Mouse (Mus musculus) heart, embryonic 10.5 days (tissue): ENCODE results near the gene Fbxo34. TPM values are rescaled to one million over a fixed set of nuclear protein-coding genes. Genes with fewer than 3 reads are reported as not detected.

ENCODE experiments used
- DNase-seq: peaks from one replicate; pipeline ENCODE4 v3.0.0-alpha.2; 2017; ENCODE audit warnings: low spot score
- H3K27ac ChIP-seq: fragments of 300-500 bp; sonication (generic); 2 replicates; pipeline ENCODE4 v1.5.1; 2016; ENCODE audit warnings: mild to moderate bottlenecking
- H3K27me3 ChIP-seq: fragments of 300-500 bp; sonication (generic); 2 replicates; pipeline ENCODE4 v1.6.1; 2016; ENCODE audit warnings: mild to moderate bottlenecking; ENCODE audit not compliant: poor library complexity, insufficient read depth, severe bottlenecking
- H3K36me3 ChIP-seq: fragments of 300-500 bp; sonication (generic); 2 replicates; pipeline ENCODE4 v1.6.1; 2016; ENCODE audit warnings: mild to moderate bottlenecking, moderate library complexity
- H3K4me1 ChIP-seq: fragments of 300-500 bp; sonication (generic); 2 replicates; pipeline ENCODE4 v1.6.1; 2016; ENCODE audit warnings: mild to moderate bottlenecking
- H3K4me3 ChIP-seq: fragments of 300-500 bp; sonication (generic); 2 replicates; pipeline ENCODE4 v1.5.1; 2016; ENCODE audit warnings: mild to moderate bottlenecking, moderate library complexity
- H3K9me3 ChIP-seq: fragments of 300-500 bp; sonication (generic); 2 replicates; pipeline ENCODE4 v1.6.1; 2016; ENCODE audit warnings: mild to moderate bottlenecking, moderate library complexity
- WGBS: fragments of 180-500 bp; shearing (Covaris S2); methylation state at CpG from one replicate; pipeline ENCODE4 v1.1.7; 2016; 5-methylcytosine and 5-hydroxymethylcytosine counted together
- polyA plus RNA-seq: library from polyadenylated mRNA; unstranded; fragments of >200 nt; fragmentation: Nextera tagmentation; extraction: Ambion mirVana; gene quantifications from 2 replicates; pipeline ENCODE4 v1.2.1, GENCODE M21; 2016

Gene Fbxo34
- polyA plus RNA-seq, 1 experiment from 2014 or later, result 21.8 TPM

DNA sequence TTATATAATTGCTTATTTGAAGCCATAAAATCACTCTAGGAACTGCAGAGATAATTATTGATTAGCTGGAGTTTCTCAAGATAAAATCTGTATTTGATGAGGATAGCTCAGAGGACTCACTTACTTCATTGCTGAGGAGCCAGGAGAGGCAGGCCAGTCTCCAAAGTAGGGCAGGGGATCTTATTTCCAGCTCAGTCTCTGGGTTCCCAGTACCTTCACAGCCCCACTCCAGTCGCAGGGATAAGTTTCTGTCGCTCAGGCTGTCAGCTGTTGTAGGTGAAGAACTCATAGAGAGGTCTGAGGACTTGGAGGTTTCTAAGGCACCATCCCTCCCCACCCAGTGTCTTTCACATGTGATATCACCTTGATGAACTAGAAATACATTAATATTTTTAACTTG is 27.5 kb downstream of the Fbxo34 start:
- Histone ChIP-seq H3K4me1 (peaks cover 24% of the 10 kb centered on the region), H3K36me3 (0 out of 2 replicates have a peak, but pooled peaks cover 3% of the 10 kb centered on the region), H3K4me3 (no peak overlapping the region), H3K9me3 (no peaks in the 10 kb centered on the region), H3K27me3 (no peaks in the 10 kb centered on the region), H3K27ac (no peak overlapping the region)
- DNase-seq, result no peak
- WGBS, result 48% methylated on average over 2 of the region's 2 CpGs

DNA sequence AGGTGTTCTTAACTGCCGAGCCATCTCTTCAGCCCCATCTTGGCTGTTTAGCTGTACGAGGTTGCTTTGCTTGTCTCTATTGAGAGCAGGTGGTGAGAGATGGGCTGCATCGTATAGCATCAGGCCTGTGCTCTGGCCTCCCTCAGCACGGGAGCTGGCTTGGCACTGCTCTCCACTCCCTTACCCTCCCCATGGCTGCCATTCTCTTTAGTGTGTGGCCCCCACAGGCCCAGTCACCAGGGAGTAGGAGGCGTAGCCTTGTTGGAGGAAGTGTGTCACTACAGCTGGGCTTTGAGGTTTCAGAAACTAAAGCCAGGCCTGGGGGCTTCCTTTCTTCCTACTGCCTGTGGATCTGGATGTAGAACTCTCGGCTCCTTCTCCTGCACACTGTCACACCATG is 32.0 kb downstream of the Fbxo34 start:
- Histone ChIP-seq H3K36me3 (0 out of 2 replicates have a peak, but pooled peaks cover 3% of the 10 kb centered on the region), H3K27ac (no peak overlapping the region), H3K9me3 (no peaks in the 10 kb centered on the region), H3K4me3 (no peak overlapping the region), H3K4me1 (peaks cover 20% of the 10 kb centered on the region), H3K27me3 (no peaks in the 10 kb centered on the region)
- DNase-seq, result no peak
- WGBS, result 76% methylated on average over 6 of the region's 6 CpGs

DNA sequence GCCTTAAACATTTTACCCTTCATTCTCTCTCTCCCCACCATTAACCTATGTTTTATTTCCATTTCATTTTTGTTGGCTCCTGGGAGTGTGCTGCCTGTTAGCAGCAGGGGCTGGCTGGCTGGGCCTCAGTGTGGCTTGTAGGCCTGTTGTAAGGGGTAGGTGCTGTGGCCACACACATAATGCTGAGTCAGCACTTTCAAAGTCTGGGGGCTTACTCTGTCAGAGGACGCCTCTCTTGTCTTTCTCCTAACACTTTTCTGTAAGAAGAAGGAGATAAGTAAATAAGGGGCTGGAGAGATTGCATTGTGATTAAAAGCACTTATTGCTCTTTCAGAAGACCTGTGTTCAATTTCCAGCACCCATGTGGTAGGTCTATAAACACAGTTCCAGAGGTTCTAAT is 32.9 kb downstream of the Fbxo34 start:
- Histone ChIP-seq H3K4me1 (peaks cover 20% of the 10 kb centered on the region), H3K36me3 (0 out of 2 replicates have a peak, but pooled peaks cover 3% of the 10 kb centered on the region), H3K27me3 (no peaks in the 10 kb centered on the region), H3K27ac (no peak overlapping the region), H3K9me3 (no peaks in the 10 kb centered on the region), H3K4me3 (no peak overlapping the region)
- DNase-seq, result no peak
- 38% methylated on average over 1 of the region's 1 CpGs for WGBS

DNA sequence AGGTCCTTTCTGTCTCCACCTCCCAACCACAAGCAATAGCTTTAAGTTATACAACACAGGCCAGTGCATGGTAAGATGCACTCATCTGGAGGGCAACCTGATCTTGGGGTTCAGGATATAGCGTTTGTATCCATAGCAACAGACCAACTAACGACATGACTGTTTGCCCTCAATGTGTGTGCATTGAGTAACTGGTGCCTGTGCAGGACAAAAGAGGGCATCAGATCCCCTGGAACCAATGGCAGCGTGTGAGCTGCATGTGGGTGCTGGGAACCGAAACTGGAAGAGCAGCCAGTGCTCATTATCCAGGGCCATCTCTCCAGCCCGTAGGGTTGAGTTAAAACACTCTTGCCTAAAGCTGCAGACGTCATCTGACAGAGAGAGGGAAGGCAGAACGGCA is 38.5 kb downstream of the Fbxo34 start:
- Histone ChIP-seq H3K4me3 (no peak overlapping the region), H3K36me3 (0 out of 2 replicates have a peak, but pooled peaks cover 3% of the 10 kb centered on the region), H3K4me1 (peaks cover 18% of the 10 kb centered on the region; the same call in 1 of the 2 replicates), H3K27me3 (no peaks in the 10 kb centered on the region), H3K9me3 (no peaks in the 10 kb centered on the region), H3K27ac (no peak overlapping the region)
- DNase-seq, result no peak
- 70% methylated on average over 7 of the region's 7 CpGs for WGBS

DNA sequence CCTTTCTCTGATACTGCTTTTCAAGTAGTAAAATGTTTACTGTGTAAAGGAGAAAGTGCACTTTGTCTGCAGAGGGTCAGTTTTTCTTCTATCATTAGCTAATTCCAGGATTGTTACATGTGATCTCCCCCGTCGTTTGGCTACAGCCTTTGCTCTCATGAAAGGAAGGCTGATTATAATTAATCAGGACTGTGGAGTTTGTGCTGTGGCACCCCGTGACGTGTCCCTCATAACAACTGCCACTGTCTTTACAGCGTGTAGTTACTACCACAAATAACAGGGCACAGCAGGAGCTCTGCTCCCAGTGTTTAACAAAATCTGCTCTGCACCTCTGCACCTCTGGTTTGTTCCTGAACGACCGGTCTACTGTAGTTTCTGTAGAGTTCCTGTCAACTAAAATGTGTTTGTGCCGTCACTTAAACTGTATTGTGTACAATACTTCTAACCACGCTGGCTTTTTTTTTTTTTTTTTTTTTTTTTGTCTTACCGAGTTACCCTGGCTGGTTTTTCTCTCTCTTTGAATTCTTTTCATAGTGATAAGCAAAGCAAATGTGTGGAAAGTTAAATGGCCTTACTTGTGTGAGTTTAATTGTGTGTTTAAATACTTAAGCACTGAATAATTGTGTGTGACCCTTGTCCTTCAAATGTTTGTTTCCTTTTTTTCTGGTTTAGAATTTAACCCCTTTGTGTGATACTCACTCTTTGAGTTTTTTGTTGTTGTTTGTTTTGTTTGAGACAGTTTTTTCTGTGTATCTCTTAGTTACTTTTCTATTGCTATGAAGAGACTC is 39.3 kb downstream of the Fbxo34 start:
- no peak overlapping the region for H3K27ac ChIP-seq
- H3K9me3 ChIP-seq, result no peaks in the 10 kb centered on the region
- H3K27me3 ChIP-seq, result no peaks in the 10 kb centered on the region
- no peak overlapping the region for H3K4me3 ChIP-seq
- 53% methylated on average over 10 of the region's 10 CpGs for WGBS
- H3K4me1 ChIP-seq, result peaks cover 14% of the 10 kb centered on the region; the same call in 1 of the 2 replicates
- no peak for DNase-seq
- peaks cover 8% of the 10 kb centered on the region; the same call in 1 of the 2 replicates for H3K36me3 ChIP-seq

DNA sequence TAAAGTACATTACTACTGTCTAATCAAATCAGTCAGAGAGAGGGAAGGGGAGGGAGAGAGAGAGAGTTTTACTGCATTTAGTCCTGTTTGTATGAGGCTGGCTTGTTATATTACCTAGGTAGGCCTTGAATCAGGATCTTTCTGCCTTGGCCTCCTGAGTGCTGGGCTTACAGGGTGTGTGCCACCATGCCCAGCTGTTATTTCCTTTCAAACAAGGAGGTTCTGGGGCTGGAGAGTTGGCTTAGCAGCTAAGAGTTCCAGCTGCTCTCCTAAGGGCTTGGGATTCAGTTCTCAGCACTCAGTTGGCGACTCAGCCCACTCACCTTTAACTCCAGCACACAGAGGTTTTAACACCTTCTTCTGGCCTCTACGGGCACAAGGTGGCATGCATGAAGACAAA is 40.5 kb downstream of the Fbxo34 start:
- H3K4me3 ChIP-seq, result no peak overlapping the region
- 91% methylated on average over 2 of the region's 2 CpGs for WGBS
- no peak for DNase-seq
- H3K36me3 ChIP-seq, result peaks cover 4% of the 10 kb centered on the region; the same call in 1 of the 2 replicates
- no peaks in the 10 kb centered on the region for H3K27me3 ChIP-seq
- H3K4me1 ChIP-seq, result peaks cover 14% of the 10 kb centered on the region; the same call in 1 of the 2 replicates
- H3K9me3 ChIP-seq, result no peaks in the 10 kb centered on the region
- H3K27ac ChIP-seq, result no peak overlapping the region

DNA sequence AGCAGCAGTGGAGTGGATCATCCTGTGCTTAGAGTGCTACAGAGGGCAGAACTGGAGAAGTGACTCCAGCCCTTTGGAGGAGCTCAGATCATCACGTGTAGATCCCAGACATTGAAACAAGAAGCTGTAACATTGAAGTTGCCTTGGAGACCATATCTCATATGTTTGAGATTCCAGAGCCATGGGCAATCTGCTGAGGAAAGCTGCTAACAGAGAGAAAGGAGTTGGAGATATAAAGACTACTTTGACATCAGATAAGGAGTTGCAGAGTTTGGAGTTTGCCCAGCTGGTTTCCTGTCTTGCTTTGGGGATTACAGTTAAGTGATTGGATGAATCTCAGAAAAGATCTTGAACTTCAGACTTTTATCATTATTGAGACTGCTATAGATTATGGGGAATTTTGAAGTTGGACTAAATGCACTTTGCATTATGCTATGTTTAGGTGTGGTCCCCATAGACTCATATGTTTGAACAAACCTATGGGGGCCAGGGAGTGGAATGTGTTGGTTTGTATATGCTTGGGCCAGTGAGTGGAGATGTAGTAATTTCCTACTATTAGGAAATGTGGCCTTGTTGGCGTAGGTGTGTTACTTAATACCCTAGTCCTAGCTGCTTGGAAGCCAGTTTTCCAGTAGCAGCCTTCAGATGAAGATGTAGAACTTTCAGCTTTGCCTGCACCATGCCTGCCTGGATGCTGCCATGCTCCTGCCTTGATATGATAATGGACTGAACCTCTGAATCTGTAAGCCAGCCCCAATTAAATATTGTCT is 43.6 kb downstream of the Fbxo34 start:
- H3K36me3 ChIP-seq, result peaks cover 4% of the 10 kb centered on the region; the same call in 1 of the 2 replicates
- DNase-seq, result no peak
- H3K9me3 ChIP-seq, result no peaks in the 10 kb centered on the region
- H3K27me3 ChIP-seq, result no peaks in the 10 kb centered on the region
- no peak overlapping the region for H3K4me3 ChIP-seq
- 81% methylated on average over 2 of the region's 2 CpGs for WGBS
- no peak overlapping the region for H3K27ac ChIP-seq
- H3K4me1 ChIP-seq, result peaks cover 7% of the 10 kb centered on the region; the same call in 1 of the 2 replicates

DNA sequence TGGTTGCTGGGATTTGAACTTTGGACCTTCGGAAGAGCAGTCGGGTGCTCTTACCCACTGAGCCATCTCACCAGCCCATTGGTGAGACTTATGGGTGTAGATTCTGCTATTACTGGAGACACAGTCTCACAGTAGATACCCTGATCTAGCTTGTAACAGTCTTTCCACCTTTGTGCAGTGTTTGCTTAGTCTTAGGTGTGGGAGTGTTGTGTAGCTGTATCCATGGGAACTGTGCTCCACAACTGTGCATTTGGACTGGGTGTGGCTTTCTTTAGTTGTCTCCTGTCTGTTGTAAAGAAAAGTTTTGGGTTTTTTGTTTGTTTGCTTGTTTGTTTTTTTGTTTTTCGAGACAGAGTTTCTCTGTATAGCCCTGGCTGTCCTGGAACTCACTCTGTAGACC is 45.7 kb downstream of the Fbxo34 start:
- no peaks in the 10 kb centered on the region for H3K4me1 ChIP-seq
- 95% methylated on average over 3 of the region's 3 CpGs for WGBS
- peaks cover 4% of the 10 kb centered on the region; the same call in 1 of the 2 replicates for H3K36me3 ChIP-seq
- no peak overlapping the region for H3K27ac ChIP-seq
- no peaks in the 10 kb centered on the region for H3K9me3 ChIP-seq
- no peak for DNase-seq
- no peaks in the 10 kb centered on the region for H3K27me3 ChIP-seq
- H3K4me3 ChIP-seq, result no peak overlapping the region

DNA sequence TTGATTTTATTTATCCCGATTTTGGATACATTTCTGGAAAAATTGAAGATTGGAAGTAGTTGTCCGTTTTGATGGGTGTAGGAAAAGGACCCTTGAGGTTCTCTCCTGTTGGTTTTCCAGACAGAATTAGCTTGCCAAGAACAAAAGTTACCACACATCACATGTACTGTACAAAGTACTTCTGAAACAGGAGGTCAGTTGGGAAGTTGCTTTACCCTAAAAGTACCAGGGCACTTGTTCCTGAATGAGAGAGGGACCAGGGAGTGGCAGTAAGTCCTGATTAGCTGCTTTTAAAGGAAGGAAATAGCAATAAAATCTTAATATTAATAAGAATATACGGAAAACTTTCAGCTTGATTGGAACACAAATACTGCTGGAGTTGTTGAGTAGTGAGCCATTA is 46.9 kb downstream of the Fbxo34 start:
- Histone ChIP-seq H3K4me3 (no peak overlapping the region), H3K36me3 (peaks cover 4% of the 10 kb centered on the region; the same call in 1 of the 2 replicates), H3K27ac (no peak overlapping the region), H3K9me3 (no peaks in the 10 kb centered on the region), H3K4me1 (no peaks in the 10 kb centered on the region), H3K27me3 (no peaks in the 10 kb centered on the region)
- DNase-seq, result no peak
- 68% methylated on average over 3 of the region's 3 CpGs for WGBS

DNA sequence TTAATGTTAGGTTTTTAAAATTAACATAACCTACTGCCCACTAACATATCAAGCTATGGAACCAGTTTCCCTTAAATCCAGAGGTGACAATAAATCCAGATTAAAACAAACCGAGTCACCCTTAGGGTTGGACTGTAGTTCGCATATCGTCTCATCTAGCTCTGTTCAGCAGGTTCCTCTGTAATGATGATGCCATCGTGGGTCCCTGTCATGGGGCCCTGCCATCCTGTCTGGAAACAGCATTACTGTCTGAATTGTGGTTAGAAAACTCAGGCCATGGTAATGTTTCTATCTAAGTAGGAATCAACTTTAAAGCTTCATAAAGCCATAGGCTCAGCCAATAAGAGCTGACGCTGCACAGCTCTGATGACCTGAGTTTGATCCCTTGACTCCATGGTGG is 48.4 kb downstream of the Fbxo34 start:
- peaks cover 4% of the 10 kb centered on the region; the same call in 1 of the 2 replicates for H3K36me3 ChIP-seq
- H3K4me3 ChIP-seq, result no peak overlapping the region
- no peaks in the 10 kb centered on the region for H3K27me3 ChIP-seq
- H3K4me1 ChIP-seq, result 0 out of 2 replicates have a peak, but pooled peaks cover 5% of the 10 kb centered on the region
- DNase-seq, result no peak
- H3K9me3 ChIP-seq, result no peaks in the 10 kb centered on the region
- H3K27ac ChIP-seq, result no peak overlapping the region
- 76% methylated on average over 5 of the region's 5 CpGs for WGBS

DNA sequence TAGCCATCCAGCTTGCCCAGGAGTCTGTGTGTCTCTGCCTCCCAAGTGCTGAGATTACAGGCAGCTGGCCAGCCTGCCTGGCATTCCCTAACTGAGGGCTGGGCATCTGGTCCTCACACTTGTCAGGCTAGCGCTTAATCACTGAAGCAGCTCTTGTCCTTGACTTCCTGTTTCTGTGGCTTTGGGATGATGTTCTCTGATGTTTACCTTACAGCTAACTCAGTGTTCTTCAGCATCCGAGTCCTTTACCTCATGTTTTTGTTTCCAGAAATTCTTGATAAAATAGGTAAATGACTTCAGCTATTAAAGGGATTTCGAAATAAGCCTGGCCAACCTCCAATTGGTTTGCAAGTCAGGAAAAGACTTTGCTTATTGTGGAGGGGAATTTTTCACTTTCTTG is 53.8 kb downstream of the Fbxo34 start:
- 0 out of 2 replicates have a peak, but pooled peaks cover 10% of the 10 kb centered on the region for H3K4me1 ChIP-seq
- WGBS, result 67% methylated on average over 3 of the region's 3 CpGs
- no peak overlapping the region for H3K4me3 ChIP-seq
- H3K36me3 ChIP-seq, result peaks cover 7% of the 10 kb centered on the region; the same call in 1 of the 2 replicates
- H3K27ac ChIP-seq, result no peak overlapping the region
- no peak for DNase-seq
- no peaks in the 10 kb centered on the region for H3K27me3 ChIP-seq
- H3K9me3 ChIP-seq, result no peaks in the 10 kb centered on the region

DNA sequence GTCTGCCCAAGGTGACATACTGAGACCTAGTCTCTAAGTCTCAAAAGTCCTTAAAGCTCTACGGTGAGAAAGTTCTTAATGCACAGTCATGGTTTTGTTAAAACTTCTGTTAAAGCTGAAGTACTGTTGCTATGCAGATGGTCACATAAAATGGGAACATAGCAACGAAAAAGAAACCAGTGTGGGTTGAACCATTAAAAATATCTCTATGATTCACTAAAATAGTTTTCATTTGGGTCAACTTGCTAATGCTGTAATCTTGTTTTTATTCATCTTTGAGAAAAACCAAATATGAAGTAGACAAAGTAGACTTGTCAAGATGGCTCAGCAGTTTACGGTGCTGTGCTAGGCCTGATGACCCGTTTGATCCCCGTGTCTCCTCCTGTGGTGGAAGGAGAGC is 56.5 kb downstream of the Fbxo34 start:
- Histone ChIP-seq H3K27ac (no peak overlapping the region), H3K27me3 (no peaks in the 10 kb centered on the region), H3K4me1 (0 out of 2 replicates have a peak, but pooled peaks cover 10% of the 10 kb centered on the region), H3K4me3 (no peak overlapping the region), H3K36me3 (peaks cover 7% of the 10 kb centered on the region; the same call in 1 of the 2 replicates), H3K9me3 (no peaks in the 10 kb centered on the region)
- 94% methylated on average over 5 of the region's 5 CpGs for WGBS
- no peak for DNase-seq

DNA sequence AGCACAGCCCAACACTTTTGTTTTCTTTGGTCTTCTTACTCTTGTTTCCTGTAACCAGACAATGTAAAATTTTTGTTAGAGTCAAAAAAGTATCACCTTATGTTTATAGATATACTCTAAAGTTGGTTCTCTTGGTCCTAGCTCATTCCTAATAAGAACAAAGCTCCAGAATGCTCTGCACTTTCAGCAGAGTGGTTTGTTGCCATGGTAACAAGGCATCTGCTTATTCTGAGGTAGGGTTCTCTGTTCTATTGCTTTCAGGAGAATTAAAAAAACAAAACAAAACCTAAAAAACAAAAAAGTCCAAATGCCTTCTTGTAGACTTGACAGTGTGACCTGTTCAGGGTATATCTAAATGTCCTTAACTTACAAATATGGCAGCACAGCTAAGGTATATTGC is 57.8 kb downstream of the Fbxo34 start:
- Histone ChIP-seq H3K4me3 (no peak overlapping the region), H3K27ac (no peak overlapping the region), H3K9me3 (no peaks in the 10 kb centered on the region), H3K27me3 (no peaks in the 10 kb centered on the region), H3K36me3 (peaks cover 7% of the 10 kb centered on the region; the same call in 1 of the 2 replicates), H3K4me1 (0 out of 2 replicates have a peak, but pooled peaks cover 13% of the 10 kb centered on the region)
- DNase-seq, result no peak
